Mouse (Mus musculus) thymus, adult 2 months (tissue): ENCODE results near the gene Gm17657.

Experiments used
- CTCF ChIP-seq: fragments of 200-500 bp; IDR thresholded peaks from 2 replicates; pipeline ENCODE4 v1.5.1; 2012; ENCODE audit warnings: mild to moderate bottlenecking, control low read depth, low read length, moderate library complexity, borderline replicate concordance; ENCODE audit not compliant: control insufficient read depth, poor library complexity, insufficient read depth; ENCODE audit errors: extremely low read depth
- POLR2A ChIP-seq: fragments of 200-500 bp; IDR thresholded peaks from 2 replicates; pipeline ENCODE4 v1.6.1; 2012; ENCODE audit warnings: mild to moderate bottlenecking, low read length, control low read depth, moderate library complexity; ENCODE audit not compliant: control insufficient read depth, poor library complexity, insufficient read depth; ENCODE audit errors: extremely low read depth

GRCm38 (mm10) chr17:29556893-29557292, 7.5 kb upstream of the Gm17657 start:
- TF ChIP-seq CTCF (no peak), POLR2A (no peak)
